Mouse (Mus musculus) hindbrain, embryonic 12.5 days (tissue): ENCODE measurements at regions not wholly inside any gene's neighbourhood (a gene's known extent, or its start where the extent isn't known, plus 50 kb on each side); places are given as distances from the start of the nearest gene placed in this dataset.

Experiments
- ATAC-seq: fragments of 200-750 bp; cut with Nextera tagmentation; 2 replicates; pipeline ENCODE4 v1.8.0; 2017; ENCODE audit warnings: moderate TSS enrichment; ENCODE audit not compliant: low FRiP score
- H3K27ac ChIP-seq: fragments of 300-500 bp; sonication (generic); 2 replicates; pipeline ENCODE4 v1.5.1; 2016; ENCODE audit warnings: mild to moderate bottlenecking
- H3K27me3 ChIP-seq: fragments of 300-500 bp; sonication (generic); 2 replicates; pipeline ENCODE4 v1.6.1; 2016; ENCODE audit warnings: mild to moderate bottlenecking
- H3K36me3 ChIP-seq: fragments of 300-500 bp; sonication (generic); 2 replicates; pipeline ENCODE4 v1.6.1; 2016; ENCODE audit warnings: mild to moderate bottlenecking
- H3K4me1 ChIP-seq: fragments of 300-500 bp; sonication (generic); 2 replicates; pipeline ENCODE4 v1.6.1; 2016
- H3K4me2 ChIP-seq: fragments of 300-500 bp; sonication (generic); replicated peaks from 2 replicates; pipeline ENCODE4 v1.6.1; 2016; ENCODE audit warnings: mild to moderate bottlenecking
- H3K4me3 ChIP-seq: fragments of 300-500 bp; sonication (generic); 2 replicates; pipeline ENCODE4 v1.5.1; 2016; ENCODE audit warnings: mild to moderate bottlenecking
- H3K9ac ChIP-seq: fragments of 300-500 bp; sonication (generic); 2 replicates; pipeline ENCODE4 v1.6.1; 2016; ENCODE audit warnings: mild to moderate bottlenecking, moderate library complexity
- H3K9me3 ChIP-seq: fragments of 300-500 bp; sonication (generic); replicated peaks from 2 replicates; pipeline ENCODE4 v1.6.1; 2016; ENCODE audit warnings: mild to moderate bottlenecking

DNA sequence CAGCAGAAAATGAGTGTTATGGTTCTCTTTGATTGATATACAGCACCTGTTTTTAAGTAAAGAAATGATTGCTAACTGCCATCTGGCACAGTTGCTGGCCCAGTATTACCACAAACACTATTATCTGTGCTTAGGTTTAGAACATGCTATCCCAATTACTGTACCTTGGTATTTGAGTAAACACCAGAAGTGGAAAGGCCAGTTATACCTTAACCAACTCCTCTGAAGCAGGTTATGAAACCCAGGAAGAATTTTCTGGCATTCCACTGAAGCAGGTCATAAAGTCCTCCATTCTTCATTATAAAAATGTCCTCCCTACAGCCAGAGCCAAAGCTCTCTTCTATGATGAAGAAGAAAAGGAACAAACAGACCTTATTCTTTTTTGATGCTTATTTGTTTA, 201.0 kb upstream of the Alcam start:
- H3K4me2 ChIP-seq = no peak overlapping the region
- no peak overlapping the region for H3K4me3 ChIP-seq
- H3K27me3 ChIP-seq = no peaks in the 10 kb centered on the region
- H3K27ac ChIP-seq = no peak overlapping the region
- ATAC-seq = no peak
- no peaks in the 10 kb centered on the region for H3K4me1 ChIP-seq
- H3K9me3 ChIP-seq = no peaks in the 10 kb centered on the region
- no peak overlapping the region for H3K9ac ChIP-seq
- H3K36me3 ChIP-seq = no peaks in the 10 kb centered on the region
